Mouse (Mus musculus): ENCODE data around the gene Mipep.

- no peak for TF ChIP-seq CTCF (IDR thresholded peaks at IDR 0.05; ENCODE audit: extremely low read depth, insufficient read depth, low read length)
- TF ChIP-seq POLR2A (IDR thresholded peaks at IDR 0.05; ENCODE audit: extremely low read depth, insufficient read depth, low read length) = no peak
These were observed 82.0 kb downstream of the Mipep start for GRCm38 (mm10) chr14:60866399-60866798.

All from cortical plate, adult 2 months (tissue).